Mouse (Mus musculus) kidney, adult 2 months (tissue): Measurements from ENCODE around the gene Olfr1357.

Experiments used
- CTCF ChIP-seq: fragments of 200-500 bp; conservative IDR thresholded peaks from 2 replicates; pipeline ENCODE4 v1.5.1; 2011; ENCODE audit warnings: low read depth, mild to moderate bottlenecking, control low read depth, low read length, moderate library complexity, mixed read lengths; ENCODE audit not compliant: insufficient read depth, insufficient read length
- POLR2A ChIP-seq: fragments of 200-500 bp; IDR thresholded peaks from one replicate; pipeline ENCODE4 v1.6.1; 2011; ENCODE audit warnings: low read depth, low read length, control low read depth

- TF ChIP-seq CTCF (no peak), POLR2A (no peak)
Observed at GRCm38 (mm10) chr10:78661198-78661597, 43.3 kb upstream of the Olfr1357 start.
